In the genomic region with DNA sequence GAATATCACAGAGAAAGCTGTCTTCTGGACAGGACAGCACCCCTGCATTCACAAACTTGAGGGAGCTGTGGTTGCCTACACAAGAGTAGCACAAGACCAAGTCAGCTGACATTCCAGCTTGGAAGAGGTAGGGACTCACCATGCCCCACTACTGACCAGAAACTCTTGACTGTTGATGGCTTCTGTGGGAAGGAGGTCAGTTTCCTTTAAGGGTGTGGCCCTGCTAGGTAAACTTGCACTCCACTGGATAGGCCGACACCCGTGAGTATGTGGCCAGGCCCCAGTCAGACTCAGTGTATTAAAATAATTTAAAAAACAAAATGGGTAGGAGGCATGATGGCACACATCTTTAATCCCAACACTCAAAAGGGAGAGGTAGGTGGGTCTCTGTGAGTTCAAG, we compare ENCODE assay signal across 18 mouse cellular contexts. TPM values are rescaled to one million over a fixed set of nuclear protein-coding genes. Genes with fewer than 3 reads are reported as not detected.
"Had no signal": no experiment of that assay in that cellular context is flagged by ENCODE, and none has a peak within 500 bp of the region (broad histone marks: within the 10 kb centered on the region; RNA-seq: fewer than 3 reads in every experiment).

No protein-coding gene starts in this region.

- H3K4me1 ChIP-seq: midbrain, embryonic 12.5 days had no signal

- H3K27ac ChIP-seq: layer of hippocampus, adult 2 months; liver, embryonic 13.5 days; lung, embryonic 15.5 days; midbrain, embryonic 12.5 days; midbrain, embryonic 15.5 days; neural tube, embryonic 13.5 days had no signal

- H3K36me3 ChIP-seq: liver, embryonic 13.5 days; lung, embryonic 15.5 days; midbrain, embryonic 12.5 days; midbrain, embryonic 15.5 days; neural tube, embryonic 13.5 days had no signal

- DNase-seq: kidney, adult 18-20 months; kidney, adult 9 months; kidney, postnatal 14 days; kidney, postnatal 4 days; layer of hippocampus, adult 9-11 months; liver, embryonic 13.5 days; retina, postnatal 1 day; right cerebral cortex, postnatal 25 days; spleen, adult 18-20 months; thymus, adult 18-20 months; thymus, postnatal 36 days had no signal

- ATAC-seq: midbrain, embryonic 15.5 days had no signal

- H3K4me3 ChIP-seq: layer of hippocampus, adult 2 months; liver, embryonic 13.5 days; lung, embryonic 15.5 days; midbrain, embryonic 12.5 days; midbrain, embryonic 15.5 days; neural tube, embryonic 13.5 days had no signal

- H3K27me3 ChIP-seq: liver, embryonic 13.5 days; lung, embryonic 15.5 days; midbrain, embryonic 12.5 days; midbrain, embryonic 15.5 days; neural tube, embryonic 13.5 days had no signal

- H3K9me3 ChIP-seq: liver, embryonic 13.5 days; lung, embryonic 15.5 days; midbrain, embryonic 12.5 days; midbrain, embryonic 15.5 days; neural tube, embryonic 13.5 days had no signal

- H3K9ac ChIP-seq: liver, embryonic 13.5 days; lung, embryonic 15.5 days; midbrain, embryonic 12.5 days; midbrain, embryonic 15.5 days; neural tube, embryonic 13.5 days had no signal

- H3K4me2 ChIP-seq: liver, embryonic 13.5 days; lung, embryonic 15.5 days; midbrain, embryonic 12.5 days; midbrain, embryonic 15.5 days; neural tube, embryonic 13.5 days had no signal

RNA-seq across cellular contexts. Expression of a gene that starts 20.8 kb away (rescaled TPM):
- polyA plus RNA-seq: intestine, embryonic 14.5 days; liver, adult 2 months; neural tube, embryonic 13.5 days had no signal
